Mouse (Mus musculus): Measurements from ENCODE around the gene Adm.
"Not testable (repeated sequence)": the region's sequence is repeated elsewhere in the genome, so short reads cannot be mapped to it uniquely, and the experiment has no call there.

Adm gene
- long read RNA-seq, experiment 1, transcript Adm-201 (4 exons, 1,390 nt), result major isoform, 41 of 41 reads
- long read RNA-seq, experiment 1, partial matches to known transcripts, result 0 of 41 reads
- long read RNA-seq, experiment 1, other reads (novel, unspliced or antisense), result 0 of 41 reads
- long read RNA-seq, experiment 2, transcript Adm-201 (4 exons, 1,390 nt), result major isoform, 20 of 23 reads
- long read RNA-seq, experiment 2, partial matches to known transcripts, result 3 of 23 reads
- long read RNA-seq, experiment 2, other reads (novel, unspliced or antisense), result 0 of 23 reads

- intact Hi-C loops (cut with DNase I), result no loop called here
Observed at GRCm38 (mm10) chr7:110627486-110628272, at the start of gene Adm. TSS of gene Adm (plus strand) at chr7:110627661.

- intact Hi-C loops (cut with DNase I), result no loop called here
Observed at GRCm38 (mm10) chr7:110583705-110584104, 43.8 kb upstream of the Adm start.

GRCm38 (mm10) chr7:110584159-110584558 is 43.3 kb upstream of the Adm start:
- intact Hi-C loops (cut with DNase I), result no loop called here

GRCm38 (mm10) chr7:110585250-110585649 is 42.2 kb upstream of the Adm start:
- intact Hi-C loops (cut with DNase I), result no loop called here

DNA sequence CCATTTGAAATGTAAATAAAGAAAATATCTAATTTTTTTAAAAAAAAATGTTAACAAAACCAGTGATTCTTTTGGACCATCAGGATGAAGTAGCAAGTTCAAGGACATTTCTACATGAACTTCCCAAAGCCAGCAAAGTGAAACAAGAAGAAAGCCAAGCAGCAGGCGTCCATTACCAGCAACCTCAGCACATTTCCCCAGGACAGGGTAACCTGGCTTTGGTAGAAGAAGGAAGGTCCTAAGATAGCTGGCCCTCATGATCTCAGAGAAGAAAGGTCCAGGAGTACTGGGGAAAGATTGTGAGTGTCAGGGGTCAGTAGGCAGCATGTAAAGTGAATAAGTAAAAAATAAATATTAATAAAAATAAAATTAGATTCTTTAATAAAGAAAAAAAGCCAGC is 39.7 kb upstream of the Adm start:
- intact Hi-C loops (cut with DNase I), result no loop called here

DNA sequence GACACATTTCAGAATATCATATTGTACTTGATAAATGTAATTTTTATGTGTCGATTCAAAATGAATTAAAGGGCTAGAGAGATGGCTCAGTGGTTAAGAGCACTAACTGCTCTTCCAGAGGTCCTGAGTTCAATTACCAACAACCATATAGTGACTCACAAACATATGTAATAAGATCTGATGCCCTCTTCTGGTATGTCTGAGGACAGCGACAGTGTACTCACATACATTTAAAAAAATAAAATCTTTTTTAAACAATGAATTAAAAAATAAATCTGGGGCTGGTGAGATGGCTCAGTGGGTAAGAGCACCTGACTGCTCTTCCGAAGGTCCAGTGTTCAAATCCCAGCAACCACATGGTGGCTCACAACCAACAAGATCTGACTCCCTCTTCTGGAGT is 33.5 kb upstream of the Adm start:
- intact Hi-C loops (cut with DNase I), result not testable (repeated sequence)

GRCm38 (mm10) chr7:110597141-110597540 is 30.3 kb upstream of the Adm start:
- intact Hi-C loops (cut with DNase I), result no loop called here

- intact Hi-C loops (cut with DNase I), result no loop called here
Observed at GRCm38 (mm10) chr7:110605476-110605875, 22.0 kb upstream of the Adm start.

DNA sequence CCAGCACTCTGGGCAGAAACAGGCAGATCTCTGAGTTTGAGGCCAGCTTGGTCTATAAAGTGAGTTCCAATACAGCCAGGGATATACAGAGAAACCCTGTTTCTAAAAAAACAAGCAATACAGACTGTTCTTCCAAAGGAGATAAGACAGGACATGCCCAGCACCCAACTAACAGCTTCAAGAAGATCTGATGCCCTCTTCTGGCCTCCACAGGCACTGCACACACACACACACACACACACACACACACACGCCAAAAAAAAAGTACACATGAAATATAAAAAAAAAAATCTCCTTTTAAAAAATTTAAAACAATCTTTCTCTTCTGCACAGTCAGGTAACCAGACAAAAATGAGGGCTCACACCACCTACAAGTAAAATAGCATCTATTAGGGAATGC is 20.6 kb upstream of the Adm start:
- intact Hi-C loops (cut with DNase I), result no loop called here

DNA sequence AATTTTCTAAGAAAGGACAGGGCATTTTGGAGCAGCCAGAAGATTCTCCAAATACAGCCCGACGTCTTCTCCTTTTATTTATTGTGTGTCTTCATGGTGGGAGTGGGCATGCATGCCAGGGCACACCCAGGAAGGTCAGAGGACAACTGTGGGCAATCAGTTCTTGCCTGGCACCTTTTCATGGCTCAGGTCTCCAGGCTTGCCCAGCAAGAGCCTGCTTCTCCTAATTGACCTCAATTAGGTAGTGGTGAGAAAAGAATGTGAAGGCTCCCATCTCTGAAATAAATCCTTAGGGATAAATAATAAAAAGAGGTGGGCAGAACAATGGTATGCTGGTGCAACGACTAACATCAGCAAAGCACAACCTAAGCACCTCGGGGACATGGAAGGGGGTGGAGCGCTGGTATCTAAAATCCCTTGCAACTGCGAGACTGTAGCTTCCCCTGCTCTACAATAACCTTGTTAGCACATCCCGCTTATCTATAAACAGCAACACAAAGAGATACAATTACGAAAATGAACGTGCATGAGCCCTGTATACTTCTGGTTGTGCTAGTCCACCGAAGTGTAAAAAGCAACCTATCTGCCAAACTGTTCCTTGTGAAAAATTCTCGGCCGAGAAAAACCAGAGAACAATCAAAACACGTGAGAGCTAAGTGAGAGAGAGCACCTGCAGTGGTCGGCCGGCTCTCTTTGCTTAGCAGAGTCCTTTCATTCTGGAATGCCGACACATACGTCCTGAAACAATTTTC is 13.9 kb upstream of the Adm start:
- intact Hi-C loops (cut with DNase I), result no loop called here

- intact Hi-C loops (cut with DNase I), result no loop called here
Observed at GRCm38 (mm10) chr7:110614133-110615063, 13.1 kb upstream of the Adm start, which contains the start of gene Sbf2. TSS of gene Sbf2 (minus strand) at chr7:110614922.

DNA sequence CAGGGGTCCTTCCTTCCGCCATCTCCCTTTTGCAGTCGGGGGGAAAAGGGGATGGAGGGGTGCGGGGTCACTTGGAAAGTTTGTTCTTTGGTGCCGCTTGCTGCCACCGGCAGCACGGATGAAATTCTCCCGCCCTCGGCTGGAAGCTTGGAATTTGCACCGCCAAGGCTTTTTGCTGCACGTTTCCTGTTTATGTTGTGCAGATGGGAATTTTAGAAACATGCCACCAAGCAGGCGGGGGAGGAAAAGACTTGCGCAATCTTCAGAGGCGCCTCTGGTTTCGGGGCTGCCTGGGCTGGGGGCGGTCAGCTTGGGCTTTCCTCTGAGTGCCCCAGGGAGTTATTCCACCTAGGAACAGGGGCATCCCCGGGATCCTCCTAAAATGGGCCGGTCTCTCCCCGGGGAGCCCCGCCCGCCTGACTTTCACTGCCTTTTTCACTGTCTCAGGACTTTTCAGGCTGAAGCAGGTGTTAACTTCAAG is 12.3 kb upstream of the Adm start:
- intact Hi-C loops (cut with DNase I), result no loop called here

- intact Hi-C loops (cut with DNase I), result no loop called here
Observed at GRCm38 (mm10) chr7:110615792-110616191, 11.7 kb upstream of the Adm start.

- intact Hi-C loops (cut with DNase I), result no loop called here
Observed at GRCm38 (mm10) chr7:110619086-110619611, 8.3 kb upstream of the Adm start.

DNA sequence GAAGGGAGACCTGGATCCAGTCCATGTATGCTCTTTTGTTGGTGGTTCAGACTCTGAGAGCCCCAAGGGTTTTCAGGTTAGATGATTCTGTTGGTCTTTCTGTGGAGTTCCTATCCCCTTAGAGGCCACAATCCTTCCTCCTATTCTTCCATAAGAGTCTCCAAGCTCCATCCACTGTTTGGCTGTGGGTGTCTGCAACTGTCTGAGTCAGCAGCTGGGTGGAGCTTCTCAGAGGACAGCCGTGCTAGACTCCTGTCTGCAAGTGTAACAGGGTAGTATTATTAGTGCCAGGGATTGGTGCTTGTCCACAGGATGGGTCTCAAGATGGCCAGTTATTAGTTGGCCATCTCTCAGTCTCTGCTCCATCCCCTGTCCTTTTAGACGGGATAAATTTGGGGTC is 3.4 kb upstream of the Adm start:
- intact Hi-C loops (cut with DNase I), result no loop called here

- intact Hi-C loops (cut with DNase I), result no loop called here
Observed at GRCm38 (mm10) chr7:110624961-110625360, 2.5 kb upstream of the Adm start.

GRCm38 (mm10) chr7:110625489-110625888 is 2.0 kb upstream of the Adm start:
- intact Hi-C loops (cut with DNase I), result no loop called here

DNA sequence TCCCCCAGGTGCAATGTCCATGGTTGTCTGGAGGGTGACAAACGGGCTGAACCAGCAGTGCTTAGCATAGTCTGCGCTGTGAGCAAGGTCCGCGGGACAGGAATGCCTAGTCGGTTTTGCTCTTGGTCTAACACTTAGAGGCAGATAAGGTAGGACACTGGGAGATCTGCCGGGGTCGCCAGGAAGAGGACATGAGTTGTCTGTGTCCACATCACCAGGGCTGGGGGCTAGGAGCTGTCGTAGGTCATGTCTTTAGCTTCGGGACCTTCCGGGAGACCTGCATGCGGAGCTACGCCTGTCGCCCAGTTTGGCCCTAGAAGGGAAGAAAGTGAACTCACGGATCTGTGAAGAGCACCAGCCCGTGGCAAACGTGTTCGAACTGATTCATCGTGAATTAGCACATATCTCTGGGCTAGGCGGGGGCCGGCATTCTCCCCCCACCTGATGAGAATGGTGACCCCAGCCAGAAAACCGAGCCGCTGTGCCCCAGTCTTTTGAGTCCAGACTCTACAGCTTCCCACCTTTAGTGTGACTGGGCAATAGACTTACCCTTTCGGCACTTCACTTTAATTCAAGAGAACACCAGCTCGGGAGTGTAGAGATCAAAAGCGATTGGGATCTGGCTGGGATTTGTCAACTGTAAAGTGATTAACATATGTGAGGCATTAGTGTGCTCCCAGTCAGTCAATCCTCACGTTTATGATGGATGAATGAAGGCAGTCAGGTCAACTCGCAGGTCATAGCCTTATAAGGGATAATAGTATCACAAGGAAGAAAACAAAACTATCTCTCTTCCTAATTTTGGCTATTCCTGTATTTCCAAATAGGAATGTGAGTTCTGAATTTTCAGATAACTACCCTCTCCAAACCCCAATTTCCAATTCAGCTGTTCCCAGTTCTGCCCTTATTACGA is 1.0 kb upstream of the Adm start:
- intact Hi-C loops (cut with DNase I), result no loop called here

- intact Hi-C loops (cut with DNase I), result no loop called here
Observed at GRCm38 (mm10) chr7:110627099-110627482, 370 bp upstream of the Adm start.

- intact Hi-C loops (cut with DNase I), result no loop called here
Observed at GRCm38 (mm10) chr7:110628273-110628600, 776 bp downstream of the Adm start.
